Mouse (Mus musculus): ENCODE results near the gene Gns. TPM values are rescaled to one million over a fixed set of nuclear protein-coding genes. Genes with fewer than 3 reads are reported as not detected.

Gene Gns
- polyA plus RNA-seq, 1 experiment, result 137 TPM

- Histone ChIP-seq H3K27ac (ENCODE audit: insufficient read depth, low read length) (no peak overlapping the region), H3K4me1 (ENCODE audit: control insufficient read depth, insufficient read depth, low read length) (peaks cover 23% of the 10 kb centered on the region), H3K4me3 (ENCODE audit: insufficient read depth, low read length) (no peak overlapping the region)
- no peak for TF ChIP-seq POLR2A (IDR thresholded peaks at IDR 0.05; ENCODE audit: low read depth, low read length)
- no peak for TF ChIP-seq CTCF (IDR thresholded peaks at IDR 0.05; ENCODE audit: borderline replicate concordance, insufficient read depth, low read length)
These were observed 69.7 kb downstream of the Gns start for GRCm38 (mm10) chr10:121434441-121435103.

GRCm38 (mm10) chr10:121435546-121436257, 70.8 kb downstream of the Gns start:
- H3K27ac ChIP-seq (ENCODE audit: insufficient read depth, low read length), result peak overlapping the region; percentile 59; the same call in 1 of the 2 replicates
- H3K4me1 ChIP-seq (ENCODE audit: control insufficient read depth, insufficient read depth, low read length), result peaks cover 14% of the 10 kb centered on the region
- no peak for TF ChIP-seq CTCF (IDR thresholded peaks at IDR 0.05; ENCODE audit: borderline replicate concordance, insufficient read depth, low read length)
- TF ChIP-seq POLR2A (IDR thresholded peaks at IDR 0.05; ENCODE audit: low read depth, low read length), result no peak
- H3K4me3 ChIP-seq (ENCODE audit: insufficient read depth, low read length), result no peak overlapping the region

GRCm38 (mm10) chr10:121436258-121436645, 71.4 kb downstream of the Gns start:
- peaks cover 14% of the 10 kb centered on the region for H3K4me1 ChIP-seq (ENCODE audit: control insufficient read depth, insufficient read depth, low read length)
- H3K27ac ChIP-seq (ENCODE audit: insufficient read depth, low read length), result peak overlapping the region; percentile 59
- H3K4me3 ChIP-seq (ENCODE audit: insufficient read depth, low read length), result no peak overlapping the region
- TF ChIP-seq CTCF (IDR thresholded peaks at IDR 0.05; ENCODE audit: borderline replicate concordance, insufficient read depth, low read length) (no peak), POLR2A (IDR thresholded peaks at IDR 0.05; ENCODE audit: low read depth, low read length) (no peak)

GRCm38 (mm10) chr10:121436693-121437092, 71.8 kb downstream of the Gns start:
- no peak overlapping the region for H3K4me3 ChIP-seq (ENCODE audit: insufficient read depth, low read length)
- peaks cover 14% of the 10 kb centered on the region for H3K4me1 ChIP-seq (ENCODE audit: control insufficient read depth, insufficient read depth, low read length)
- H3K27ac ChIP-seq (ENCODE audit: insufficient read depth, low read length), result peak overlapping the region; percentile 59
- TF ChIP-seq POLR2A (IDR thresholded peaks at IDR 0.05; ENCODE audit: low read depth, low read length) (no peak), CTCF (IDR thresholded peaks at IDR 0.05; ENCODE audit: borderline replicate concordance, insufficient read depth, low read length) (no peak)

- Histone ChIP-seq H3K4me3 (ENCODE audit: insufficient read depth, low read length) (no peak overlapping the region), H3K27ac (ENCODE audit: insufficient read depth, low read length) (no peak overlapping the region), H3K4me1 (ENCODE audit: control insufficient read depth, insufficient read depth, low read length) (peaks cover 14% of the 10 kb centered on the region)
- TF ChIP-seq POLR2A (IDR thresholded peaks at IDR 0.05; ENCODE audit: low read depth, low read length), result no peak
- TF ChIP-seq CTCF (IDR thresholded peaks at IDR 0.05; ENCODE audit: borderline replicate concordance, insufficient read depth, low read length), result no peak
These were observed 73.2 kb downstream of the Gns start for GRCm38 (mm10) chr10:121438109-121438508.

GRCm38 (mm10) chr10:121439310-121439731, 74.4 kb downstream of the Gns start:
- H3K27ac ChIP-seq (ENCODE audit: insufficient read depth, low read length), result no peak overlapping the region
- H3K4me3 ChIP-seq (ENCODE audit: insufficient read depth, low read length), result no peak overlapping the region
- H3K4me1 ChIP-seq (ENCODE audit: control insufficient read depth, insufficient read depth, low read length), result peaks cover 14% of the 10 kb centered on the region
- no peak for TF ChIP-seq POLR2A (IDR thresholded peaks at IDR 0.05; ENCODE audit: low read depth, low read length)
- no peak for TF ChIP-seq CTCF (IDR thresholded peaks at IDR 0.05; ENCODE audit: borderline replicate concordance, insufficient read depth, low read length)

GRCm38 (mm10) chr10:121443791-121444190, 78.9 kb downstream of the Gns start:
- no peak overlapping the region for H3K27ac ChIP-seq (ENCODE audit: insufficient read depth, low read length)

GRCm38 (mm10) chr10:121444198-121444597, 79.3 kb downstream of the Gns start:
- no peak for TF ChIP-seq CTCF (IDR thresholded peaks at IDR 0.05; ENCODE audit: borderline replicate concordance, insufficient read depth, low read length)
- TF ChIP-seq POLR2A (IDR thresholded peaks at IDR 0.05; ENCODE audit: low read depth, low read length), result no peak
- Histone ChIP-seq H3K27ac (ENCODE audit: insufficient read depth, low read length) (no peak overlapping the region), H3K4me3 (ENCODE audit: insufficient read depth, low read length) (no peak overlapping the region), H3K4me1 (ENCODE audit: control insufficient read depth, insufficient read depth, low read length) (no peaks in the 10 kb centered on the region)

More at GRCm38 (mm10) chr10:121443791-121444190, 78.9 kb downstream of the Gns start:
- Histone ChIP-seq H3K4me1 (ENCODE audit: control insufficient read depth, insufficient read depth, low read length) (no peaks in the 10 kb centered on the region), H3K4me3 (ENCODE audit: insufficient read depth, low read length) (no peak overlapping the region)
- TF ChIP-seq POLR2A (IDR thresholded peaks at IDR 0.05; ENCODE audit: low read depth, low read length), result no peak
- no peak for TF ChIP-seq CTCF (IDR thresholded peaks at IDR 0.05; ENCODE audit: borderline replicate concordance, insufficient read depth, low read length)

GRCm38 (mm10) chr10:121445808-121446207, 80.9 kb downstream of the Gns start:
- no peaks in the 10 kb centered on the region; the same call in 1 of the 2 replicates for H3K4me1 ChIP-seq (ENCODE audit: control insufficient read depth, insufficient read depth, low read length)
- H3K4me3 ChIP-seq (ENCODE audit: insufficient read depth, low read length), result no peak overlapping the region
- no peak overlapping the region for H3K27ac ChIP-seq (ENCODE audit: insufficient read depth, low read length)
- TF ChIP-seq POLR2A (IDR thresholded peaks at IDR 0.05; ENCODE audit: low read depth, low read length) (no peak), CTCF (IDR thresholded peaks at IDR 0.05; ENCODE audit: borderline replicate concordance, insufficient read depth, low read length) (no peak)

Other genes starting within 250 kb of the Gns start
- gene Tbc1d30, start 13.8 kb upstream of the Gns start, polyA plus RNA-seq (2011; ENCODE audit: insufficient read length, low read depth, missing spikeins), result 0.23 and 0.32 TPM in 2 replicates
- gene Rassf3, start 111.3 kb downstream of the Gns start, polyA plus RNA-seq (2011; ENCODE audit: insufficient read length, low read depth, missing spikeins), result 18.0 and 20.5 TPM in 2 replicates
- 35.3 and 39.0 TPM in 2 replicates for gene Tbk1, start 221.7 kb downstream of the Gns start, polyA plus RNA-seq (2011; ENCODE audit: insufficient read length, low read depth, missing spikeins)

Data from embryonic fibroblast, embryonic 13.5 days (primary cell).